Mouse (Mus musculus) thymus, adult 2 months (tissue): Measurements from ENCODE around the gene Mff. TPM values are rescaled to one million over a fixed set of nuclear protein-coding genes. Genes with fewer than 3 reads are reported as not detected.

ENCODE experiments used
- DNase-seq: peaks from one replicate; pipeline ENCODE4 v3.0.0; 2021
- H3K27ac ChIP-seq: fragments of 200-500 bp; 2 replicates; pipeline ENCODE4 v1.5.1; 2012; ENCODE audit warnings: low read length, control low read depth; ENCODE audit not compliant: control insufficient read depth, insufficient read depth
- H3K27me3 ChIP-seq: fragments of 200-500 bp; 2 replicates; pipeline ENCODE4 v1.6.1; 2012; ENCODE audit warnings: mild to moderate bottlenecking, low read length, moderate library complexity, mixed read lengths; ENCODE audit not compliant: control insufficient read depth, insufficient read depth
- H3K36me3 ChIP-seq: fragments of 200-500 bp; 2 replicates; pipeline ENCODE4 v1.6.1; 2012; ENCODE audit warnings: mild to moderate bottlenecking, low read length, moderate library complexity; ENCODE audit not compliant: control insufficient read depth, insufficient read depth
- H3K4me1 ChIP-seq: fragments of 200-500 bp; replicated peaks from 2 replicates; pipeline ENCODE4 v1.6.1; 2012; ENCODE audit warnings: low read length; ENCODE audit not compliant: control insufficient read depth, insufficient read depth
- H3K4me3 ChIP-seq: fragments of 200-500 bp; 2 replicates; pipeline ENCODE4 v1.5.1; 2012; ENCODE audit warnings: mild to moderate bottlenecking, low read length, control low read depth, moderate library complexity; ENCODE audit not compliant: control insufficient read depth, insufficient read depth
- CTCF ChIP-seq: fragments of 200-500 bp; IDR thresholded peaks from 2 replicates; pipeline ENCODE4 v1.5.1; 2012; ENCODE audit warnings: mild to moderate bottlenecking, control low read depth, low read length, moderate library complexity, borderline replicate concordance; ENCODE audit not compliant: control insufficient read depth, poor library complexity, insufficient read depth; ENCODE audit errors: extremely low read depth
- POLR2A ChIP-seq: fragments of 200-500 bp; IDR thresholded peaks from 2 replicates; pipeline ENCODE4 v1.6.1; 2012; ENCODE audit warnings: mild to moderate bottlenecking, low read length, control low read depth, moderate library complexity; ENCODE audit not compliant: control insufficient read depth, poor library complexity, insufficient read depth; ENCODE audit errors: extremely low read depth
- WGBS: fragments of 180-500 bp; shearing (Covaris S2); methylation state at CpG from one replicate; pipeline ENCODE4 v1.1.7; 2018; 5-methylcytosine and 5-hydroxymethylcytosine counted together
- polyA plus RNA-seq: library from polyadenylated mRNA; depleted of rRNA; stranded (reverse); fragments of >200 nt; gene quantifications from 2 replicates; pipeline ENCODE4 v1.2.3, GENCODE M21; 2012

Mff gene
- polyA plus RNA-seq, 1 experiment, result 51.4 TPM

DNA sequence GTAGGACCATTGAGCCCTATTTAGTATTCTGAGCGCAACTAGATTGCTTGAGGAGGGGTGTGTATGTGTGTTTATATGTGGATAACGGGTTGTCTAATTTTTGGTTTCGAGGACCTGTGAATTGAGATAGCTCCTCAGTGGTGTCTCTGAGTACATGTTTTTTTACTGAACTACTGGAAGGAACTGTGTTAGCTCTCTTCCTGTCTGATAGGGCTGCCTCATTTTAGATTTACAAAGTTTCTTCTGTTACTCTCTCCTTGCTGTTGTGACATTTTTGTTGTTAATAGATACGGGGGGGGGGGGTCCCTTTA is 1.1 kb downstream of the Mff start:
- H3K27ac ChIP-seq, result no peak overlapping the region
- WGBS, result 62% methylated on average over 4 of the region's 4 CpGs
- H3K27me3 ChIP-seq, result no peaks in the 10 kb centered on the region
- H3K36me3 ChIP-seq, result peaks cover 17% of the 10 kb centered on the region
- no peak overlapping the region; the same call in 1 of the 2 replicates for H3K4me3 ChIP-seq
- peaks cover 7% of the 10 kb centered on the region for H3K4me1 ChIP-seq
- DNase-seq, result no peak
- TF ChIP-seq POLR2A (no peak), CTCF (no peak)

DNA sequence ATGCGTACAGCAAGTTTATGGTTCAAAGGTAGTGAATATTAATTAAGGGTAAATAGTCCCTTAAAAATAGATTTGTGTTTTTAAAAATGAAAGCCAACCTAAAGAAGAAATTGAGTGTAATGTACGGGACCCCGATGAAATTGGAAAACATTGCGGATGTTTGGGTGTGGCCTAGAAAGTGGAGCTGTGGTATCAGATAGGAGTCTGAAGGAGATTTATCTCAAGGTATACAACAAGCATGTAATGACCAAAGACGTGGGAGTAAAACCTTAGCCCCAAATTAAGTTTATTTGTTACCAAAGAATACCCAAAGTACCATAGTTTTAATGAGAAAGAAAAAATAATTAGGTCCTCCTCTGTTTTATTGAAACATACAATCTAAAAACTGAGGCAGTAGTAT is 1.8 kb downstream of the Mff start:
- Histone ChIP-seq H3K4me3 (no peak overlapping the region), H3K4me1 (peaks cover 7% of the 10 kb centered on the region), H3K27ac (no peak overlapping the region), H3K27me3 (no peaks in the 10 kb centered on the region), H3K36me3 (peaks cover 23% of the 10 kb centered on the region)
- 96% methylated on average over 5 of the region's 5 CpGs for WGBS
- no peak for TF ChIP-seq CTCF
- TF ChIP-seq POLR2A, result no peak
- DNase-seq, result no peak

DNA sequence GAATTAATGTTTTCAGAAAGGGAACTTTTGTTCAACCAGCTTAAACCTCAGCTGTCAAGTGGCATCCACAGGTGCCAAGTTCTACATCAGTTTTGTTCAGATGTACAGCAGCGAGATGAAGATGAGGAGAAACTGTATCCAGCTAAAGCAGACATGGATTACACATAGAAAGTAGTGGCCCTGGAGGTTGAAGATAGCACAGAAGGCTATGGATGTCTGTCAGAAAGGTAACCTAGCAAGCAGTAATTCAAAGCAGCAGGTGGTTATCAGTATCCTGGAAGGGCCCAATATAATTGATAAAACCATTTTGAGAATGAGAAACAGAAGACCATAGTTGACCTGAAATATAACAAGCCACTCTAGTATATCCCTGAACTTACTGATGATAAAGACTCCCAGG is 8.7 kb downstream of the Mff start:
- Histone ChIP-seq H3K27ac (no peak overlapping the region), H3K4me1 (no peaks in the 10 kb centered on the region), H3K27me3 (no peaks in the 10 kb centered on the region), H3K36me3 (peaks cover 65% of the 10 kb centered on the region), H3K4me3 (no peak overlapping the region)
- DNase-seq, result no peak
- TF ChIP-seq CTCF (no peak), POLR2A (no peak)
- WGBS, result 98% methylated on average over 1 of the region's 1 CpGs

DNA sequence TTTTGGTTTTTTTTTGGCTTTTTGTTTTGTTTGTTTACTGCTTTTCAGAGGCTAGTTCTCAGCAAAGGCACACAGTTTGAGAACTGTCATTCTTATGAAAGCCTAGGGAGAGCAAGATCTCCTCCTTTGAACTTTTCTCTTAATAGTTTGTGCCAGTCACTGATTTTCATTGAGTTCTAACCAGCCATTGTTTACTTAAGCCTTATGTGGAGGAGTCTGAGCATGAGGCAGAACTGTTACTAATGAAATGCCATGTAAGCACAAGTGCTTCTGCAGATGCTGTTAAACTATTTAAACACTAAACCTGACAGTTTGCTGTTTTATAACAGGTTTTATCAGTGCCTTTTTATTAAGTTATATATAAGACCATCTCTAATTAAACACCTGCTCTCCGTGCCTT is 13.4 kb downstream of the Mff start:
- H3K36me3 ChIP-seq, result peaks cover 40% of the 10 kb centered on the region
- H3K27me3 ChIP-seq, result no peaks in the 10 kb centered on the region
- WGBS, result 96% methylated on average over 1 of the region's 1 CpGs
- DNase-seq, result no peak
- no peaks in the 10 kb centered on the region for H3K4me1 ChIP-seq
- TF ChIP-seq POLR2A (no peak), CTCF (no peak)
- no peak overlapping the region for H3K4me3 ChIP-seq
- no peak overlapping the region for H3K27ac ChIP-seq

DNA sequence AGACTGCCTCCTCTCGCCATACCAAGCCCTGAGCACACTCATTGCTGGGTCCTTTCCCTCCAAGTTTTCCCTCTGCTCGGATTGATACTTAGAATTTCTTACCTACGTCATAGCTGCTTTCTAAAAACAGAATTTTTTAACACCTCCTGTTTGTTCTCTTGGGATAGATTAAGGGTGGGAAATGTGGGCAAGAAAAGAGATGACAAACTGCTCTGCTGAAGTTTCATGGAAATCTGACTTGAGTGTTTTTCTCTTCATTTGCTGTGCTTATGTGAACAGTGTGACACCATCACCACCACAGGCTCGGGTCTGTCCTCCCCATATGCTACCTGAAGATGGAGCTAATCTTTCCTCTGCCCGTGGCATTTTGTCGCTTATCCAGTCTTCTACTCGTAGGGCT is 16.8 kb downstream of the Mff start:
- H3K27me3 ChIP-seq, result no peaks in the 10 kb centered on the region
- H3K27ac ChIP-seq, result no peak overlapping the region
- no peak for DNase-seq
- 95% methylated on average over 7 of the region's 7 CpGs for WGBS
- peaks cover 17% of the 10 kb centered on the region for H3K36me3 ChIP-seq
- no peak for TF ChIP-seq CTCF
- no peak for TF ChIP-seq POLR2A
- no peaks in the 10 kb centered on the region for H3K4me1 ChIP-seq
- H3K4me3 ChIP-seq, result no peak overlapping the region

DNA sequence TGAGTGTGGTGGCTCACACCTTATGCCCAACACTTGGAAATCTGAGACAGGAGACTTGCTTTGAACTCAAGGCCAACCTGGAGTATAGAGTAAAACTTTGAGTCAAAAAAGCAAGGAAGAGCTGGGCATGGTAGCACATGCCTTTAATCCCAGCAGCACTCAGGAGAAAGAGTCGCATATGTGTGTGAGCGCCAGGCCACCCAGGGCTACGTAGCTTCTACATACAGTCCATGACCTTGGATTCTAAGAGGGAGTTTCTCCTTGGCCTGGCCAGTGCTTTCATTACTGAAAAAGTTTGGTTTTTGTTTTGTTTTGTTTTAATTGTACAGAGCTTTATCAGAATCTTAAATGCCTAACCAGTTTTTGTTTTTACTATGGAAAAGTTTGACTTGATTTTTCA is 19.3 kb downstream of the Mff start:
- 97% methylated on average over 3 of the region's 3 CpGs for WGBS
- no peak overlapping the region for H3K4me3 ChIP-seq
- H3K27me3 ChIP-seq, result no peaks in the 10 kb centered on the region
- TF ChIP-seq POLR2A (no peak), CTCF (no peak)
- H3K4me1 ChIP-seq, result no peaks in the 10 kb centered on the region
- no peak overlapping the region for H3K27ac ChIP-seq
- DNase-seq, result no peak
- H3K36me3 ChIP-seq, result peaks cover 14% of the 10 kb centered on the region

DNA sequence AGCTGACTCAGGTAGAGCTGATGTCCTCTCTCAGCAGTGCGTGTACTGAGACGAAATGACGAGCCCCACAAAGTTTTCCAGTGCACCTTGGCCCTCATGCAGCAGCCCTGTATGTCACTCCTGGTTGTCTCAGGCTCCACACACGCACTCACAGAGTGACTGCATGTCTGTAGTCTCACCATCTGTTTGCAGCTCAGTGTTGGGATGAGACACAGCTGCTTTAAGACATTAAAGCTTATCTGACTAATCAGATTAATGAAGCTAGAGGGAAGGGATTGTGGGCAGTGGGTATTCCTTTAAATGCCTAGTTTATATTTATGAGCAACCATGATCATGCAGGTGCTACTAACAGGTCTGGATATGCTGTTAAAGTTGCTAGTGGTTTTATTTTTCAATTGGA is 21.7 kb downstream of the Mff start:
- TF ChIP-seq CTCF (no peak), POLR2A (no peak)
- peaks cover 11% of the 10 kb centered on the region; the same call in 1 of the 2 replicates for H3K36me3 ChIP-seq
- H3K27me3 ChIP-seq, result no peaks in the 10 kb centered on the region
- no peaks in the 10 kb centered on the region for H3K4me1 ChIP-seq
- no peak overlapping the region for H3K4me3 ChIP-seq
- DNase-seq, result no peak
- H3K27ac ChIP-seq, result no peak overlapping the region
- WGBS, result 92% methylated on average over 4 of the region's 4 CpGs
